Mouse (Mus musculus) left cerebral cortex, adult 18-20 months (tissue): ENCODE data around the gene D1Ertd622e. TPM values are rescaled to one million over a fixed set of nuclear protein-coding genes. Genes with fewer than 3 reads are reported as not detected.
"Not testable (repeated sequence)": the region's sequence is repeated elsewhere in the genome, so short reads cannot be mapped to it uniquely, and the experiment has no call there.

Experiments
- DNase-seq, 2 experiments: peaks; one replicate each; pipeline ENCODE4 v3.0.0; 2021 to 2022; ENCODE audit warnings: low spot score in 2 of 2, mixed read lengths in 1 of 2
- total RNA-seq, 2 experiments: library from RNA; stranded (reverse); gene quantifications; 2 replicates each; pipeline ENCODE4 v1.2.3; 2021

D1Ertd622e gene
- total RNA-seq, 2 experiments from 2014 or later, result 68.4 to 81.3 TPM

DNA sequence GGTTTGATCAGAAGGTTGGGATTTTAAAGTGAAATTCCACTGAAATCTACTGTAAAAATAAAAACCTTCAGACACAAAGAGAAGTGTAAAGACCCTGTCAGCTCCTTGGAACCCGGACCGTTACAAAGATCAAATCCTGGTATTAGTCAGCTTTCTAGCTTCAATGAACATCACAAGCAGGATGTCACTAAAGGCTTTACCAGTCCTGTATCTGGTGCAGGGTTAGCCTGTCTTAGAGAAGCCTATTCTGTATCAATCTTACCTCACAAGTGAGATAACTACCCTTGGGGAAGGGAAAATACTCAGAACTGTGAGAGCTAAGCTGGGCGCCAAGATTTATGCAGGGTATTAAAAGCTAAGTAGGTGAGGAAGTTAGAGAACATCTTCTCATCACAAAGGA lies 77.7 kb downstream of the D1Ertd622e start:
- no peak for DNase-seq

DNA sequence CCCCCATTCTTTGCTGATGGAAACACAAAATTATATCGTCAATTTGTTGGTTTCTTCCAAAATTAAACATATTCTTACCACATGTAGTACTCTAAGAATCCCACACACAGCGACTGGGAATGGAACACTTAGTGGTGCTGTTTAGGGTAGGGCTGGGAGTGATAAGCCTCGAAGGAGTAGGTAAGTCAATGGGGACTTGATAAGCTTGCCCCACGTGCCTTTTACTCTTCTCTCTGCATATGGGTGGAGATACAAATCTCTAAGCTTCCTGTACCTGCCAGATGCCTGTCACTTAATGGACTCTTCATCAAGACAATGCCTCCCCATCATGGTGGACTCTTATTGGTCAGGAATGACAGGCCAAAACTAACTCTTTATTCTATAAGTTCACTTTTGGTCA lies 78.8 kb downstream of the D1Ertd622e start:
- DNase-seq, result no peak

DNA sequence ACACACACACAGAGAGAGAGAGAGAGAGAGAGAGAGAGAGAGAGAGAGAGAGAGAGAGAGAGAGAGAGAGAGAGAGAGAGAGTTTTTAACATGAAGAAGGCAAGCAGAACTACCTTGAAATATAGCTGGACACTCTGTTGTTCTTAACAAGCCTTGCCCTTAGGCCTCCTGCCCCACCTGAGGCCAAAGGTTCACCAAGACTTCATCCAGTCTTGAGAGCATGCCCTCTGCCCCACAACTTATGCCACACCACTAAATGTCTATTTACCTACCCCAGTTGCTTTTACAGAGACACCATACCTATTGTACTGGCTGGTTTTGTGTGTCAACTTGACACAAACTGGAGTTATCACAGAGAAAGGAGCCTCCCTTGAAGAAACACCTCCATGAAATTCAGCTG lies 81.2 kb downstream of the D1Ertd622e start:
- not testable (repeated sequence) for DNase-seq

DNA sequence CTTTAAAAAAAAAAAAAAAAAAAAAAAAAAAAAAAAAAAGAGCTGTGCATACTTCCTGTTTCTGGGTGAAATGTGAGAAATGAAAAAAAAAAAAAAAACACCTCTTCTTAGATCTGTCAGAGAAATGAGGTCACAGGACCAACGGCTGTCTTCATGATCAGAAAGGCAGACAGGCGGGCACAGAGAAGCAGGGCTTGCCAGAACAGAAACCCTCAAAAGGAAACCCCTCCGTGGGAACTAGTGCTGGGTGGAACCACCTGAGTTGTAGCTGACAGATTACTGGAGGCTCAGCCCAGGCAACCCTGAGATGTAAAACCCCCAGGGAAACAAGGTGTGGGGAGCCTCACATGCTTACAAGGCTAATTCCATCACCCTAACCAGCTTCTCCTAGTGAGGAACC lies 81.6 kb downstream of the D1Ertd622e start:
- no peak for DNase-seq

DNA sequence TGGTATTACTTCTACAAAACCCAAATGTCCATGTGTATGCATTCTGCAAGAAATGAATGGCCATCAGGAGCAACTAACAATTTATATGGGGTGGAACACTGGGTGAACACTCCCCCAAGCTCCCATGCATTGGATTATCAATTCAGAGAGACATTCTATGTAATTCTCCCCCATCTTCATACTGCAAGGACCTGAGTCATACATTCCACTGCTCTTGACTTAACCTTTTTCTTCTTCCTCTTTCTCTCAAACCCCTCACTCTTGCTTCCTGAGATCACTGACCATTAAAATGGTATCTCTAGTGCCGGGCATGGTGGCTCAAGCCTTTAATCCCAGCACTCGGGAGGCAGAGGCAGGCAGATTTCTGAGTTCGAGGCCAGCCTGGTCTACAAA lies 83.9 kb downstream of the D1Ertd622e start:
- no peak for DNase-seq

DNA sequence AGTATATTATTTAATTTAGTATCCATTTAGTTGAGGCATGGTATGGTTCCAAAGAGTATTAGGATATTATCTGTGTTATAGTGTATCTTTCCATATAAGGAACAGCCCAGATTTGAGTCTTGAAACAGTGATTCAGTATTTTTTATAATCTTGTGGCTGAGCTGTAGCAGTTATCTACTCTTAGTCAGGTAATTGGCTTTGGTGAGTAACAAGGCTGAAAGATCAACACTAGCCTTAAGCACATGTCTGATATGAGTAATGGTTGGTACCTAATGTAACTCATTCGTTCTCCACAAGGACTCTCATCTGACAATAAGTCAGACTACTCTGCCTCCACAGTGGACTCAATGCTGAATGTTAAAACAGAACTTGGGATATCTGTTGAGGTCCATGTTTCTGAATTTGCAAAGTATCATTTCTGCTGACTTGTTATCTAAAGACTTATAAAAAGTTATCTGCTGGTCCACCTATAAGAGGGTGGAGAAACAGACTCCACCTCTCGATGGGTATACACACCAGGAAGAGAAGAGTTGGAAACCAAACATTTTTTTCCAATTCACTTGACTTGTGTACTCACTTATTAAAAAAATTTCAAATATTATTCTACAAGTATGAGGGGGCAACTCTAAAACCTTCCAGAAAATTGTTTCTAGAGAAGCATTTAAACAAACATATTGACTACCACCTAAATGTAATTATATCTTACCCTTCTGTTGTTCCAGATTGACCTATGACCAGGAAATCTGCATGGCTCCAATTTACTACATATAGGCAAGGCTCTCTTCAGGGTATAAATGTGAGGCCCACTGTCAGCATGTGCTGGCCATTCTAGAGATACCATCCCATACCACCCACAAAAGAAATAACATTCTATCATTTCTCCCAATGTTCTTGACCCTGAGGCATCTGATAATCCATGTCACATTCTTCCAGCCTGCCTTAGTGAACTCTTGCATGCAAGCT lies 84.5 kb downstream of the D1Ertd622e start:
- no peak for DNase-seq

DNA sequence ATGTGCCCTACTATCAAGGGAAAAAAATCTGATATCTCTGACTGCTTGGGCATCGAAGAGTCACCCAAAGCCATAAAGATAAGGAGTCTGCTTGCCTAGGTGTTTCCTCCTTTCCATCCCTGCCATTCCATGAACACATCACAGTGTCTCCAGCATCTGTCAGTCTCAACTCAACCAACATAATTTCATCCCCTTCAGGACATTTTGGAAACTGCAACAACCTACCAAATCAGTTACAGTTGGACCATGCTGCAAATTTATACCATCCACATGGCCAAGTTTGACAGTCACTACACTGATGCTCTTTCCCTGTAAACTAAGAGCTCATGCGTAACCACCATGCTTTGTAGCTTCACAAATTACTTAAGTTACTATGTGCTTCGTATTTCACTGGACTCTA lies 85.3 kb downstream of the D1Ertd622e start:
- no peak for DNase-seq

DNA sequence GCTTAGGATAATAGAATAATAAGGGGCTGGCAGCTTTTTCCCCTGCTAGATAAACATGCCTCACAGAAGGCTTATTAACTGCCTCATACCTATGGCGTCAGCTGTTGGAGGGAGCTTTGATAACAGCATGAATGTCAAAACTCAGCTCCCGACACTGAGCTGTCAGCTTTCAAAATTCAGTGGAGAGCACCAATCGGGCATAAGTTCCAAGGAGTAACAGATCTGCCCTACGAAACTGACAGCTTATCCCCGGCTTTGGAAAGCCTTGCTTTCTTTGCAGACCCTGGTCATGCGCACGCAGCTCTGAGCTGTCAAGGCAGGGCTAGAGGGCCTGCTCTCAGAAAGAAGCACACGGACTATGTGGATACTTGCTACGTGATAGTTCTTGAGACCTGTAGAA lies 91.1 kb downstream of the D1Ertd622e start:
- DNase-seq, result no peak

DNA sequence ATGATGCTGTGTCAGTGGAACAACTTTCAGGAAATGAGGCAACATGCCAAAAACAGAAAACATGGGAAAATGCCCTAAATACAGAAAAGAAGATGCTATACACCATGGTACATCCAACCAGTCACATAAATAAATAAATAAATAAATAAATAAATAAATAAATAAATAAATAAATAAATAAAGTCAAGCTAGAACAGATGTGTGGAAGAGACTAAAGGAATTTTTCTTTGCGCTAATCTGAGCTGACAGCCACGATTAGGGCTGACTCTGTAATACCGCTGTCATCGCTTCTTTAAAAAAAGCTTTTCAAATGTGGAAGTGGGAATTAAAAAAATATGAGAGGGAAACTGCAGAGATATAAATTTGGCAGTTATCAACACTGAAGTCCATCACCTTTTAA lies 93.9 kb downstream of the D1Ertd622e start:
- DNase-seq, result no peak

DNA sequence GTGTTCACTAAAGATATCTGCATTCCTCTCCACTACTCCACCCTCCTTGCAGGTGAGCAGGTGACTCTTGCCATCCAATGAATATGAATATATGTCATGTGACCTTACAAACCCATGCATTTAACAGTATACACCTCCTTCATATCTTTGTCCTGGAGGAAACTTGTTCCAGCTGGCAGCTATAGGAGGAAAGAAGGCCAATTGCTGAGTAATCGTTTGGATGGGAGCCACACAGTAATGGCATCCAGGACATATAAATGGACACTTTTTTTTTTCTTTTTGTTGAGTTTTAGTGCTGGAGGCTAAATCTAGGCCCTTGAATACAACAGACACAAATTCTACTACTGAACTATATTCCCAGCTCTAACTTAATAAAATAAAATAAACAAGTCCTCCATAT lies 97.2 kb downstream of the D1Ertd622e start:
- no peak for DNase-seq

DNA sequence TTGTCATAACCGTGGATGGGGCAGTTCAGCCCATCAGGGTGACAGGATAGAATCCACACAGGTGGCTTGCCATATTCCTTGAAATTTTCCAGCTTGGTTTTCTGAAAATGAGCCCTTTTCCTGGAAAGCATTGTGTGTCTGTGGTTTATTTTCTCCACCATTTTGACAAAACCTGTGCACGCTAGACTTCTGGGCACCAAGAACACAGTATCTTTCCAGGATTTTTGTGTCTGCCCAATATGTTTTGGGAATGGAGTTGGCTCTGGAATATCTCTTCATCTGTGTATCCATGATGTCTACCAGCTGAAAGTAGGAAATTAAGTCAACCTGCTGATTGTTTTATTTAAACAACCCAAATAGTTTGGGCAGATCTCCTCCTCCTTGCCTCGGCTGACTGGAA lies 99.0 kb downstream of the D1Ertd622e start:
- no peak for DNase-seq

Other genes starting within 250 kb of the D1Ertd622e start
- 10 to 100 TPM in 1 of 2 experiments, 1 to 10 TPM in 1; 8.4 to 12.3 TPM for gene Gin1, start 108.1 kb upstream of the D1Ertd622e start, total RNA-seq
- gene Ppip5k2, start 108.3 kb upstream of the D1Ertd622e start, total RNA-seq, result 10 to 100 TPM; 24.8 to 29.2 TPM